Mouse (Mus musculus): ENCODE data around the gene Kansl3. TPM values are rescaled to one million over a fixed set of nuclear protein-coding genes. Genes with fewer than 3 reads are reported as not detected.

The Kansl3 gene
- total and polyA plus RNA-seq, 3 experiments, result 35.4 to 52.8 (median 49.7) TPM

GRCm38 (mm10) chr1:36300486-36300885, 68.5 kb downstream of the Kansl3 start:
- no peaks in the 10 kb centered on the region for H3K79me2 ChIP-seq (replicated peaks; ENCODE audit: control insufficient read depth, insufficient read depth, low read length)
- no peak for DNase-seq
- H3K4me1 ChIP-seq (ENCODE audit: control insufficient read depth, insufficient read depth, low read length), result no peaks in the 10 kb centered on the region
- TF ChIP-seq POLR2A (IDR thresholded peaks at IDR 0.05; ENCODE audit: insufficient read depth, low read depth, low read length) (no peak), EP300 (IDR thresholded peaks at IDR 0.05; ENCODE audit: insufficient read depth, low read depth, low read length) (no peak), CTCF (IDR thresholded peaks at IDR 0.05) (no peak)
- H3K27ac ChIP-seq, result no peak overlapping the region
- no peak overlapping the region for H3K9ac ChIP-seq (ENCODE audit: low read depth, low read length)
- no peaks in the 10 kb centered on the region for H3K27me3 ChIP-seq (ENCODE audit: control insufficient read depth, insufficient read depth, low read length)
- H3K4me3 ChIP-seq, result no peak overlapping the region
- H3K36me3 ChIP-seq (ENCODE audit: control insufficient read depth, insufficient read depth, low read length), result no peaks in the 10 kb centered on the region
- intact Hi-C loops (cut with DNase I), result no loop called here
- WGBS, result 96% methylated on average over 6 of the region's 6 CpGs

GRCm38 (mm10) chr1:36299676-36300075, 69.3 kb downstream of the Kansl3 start:
- Histone ChIP-seq H3K4me1 (ENCODE audit: control insufficient read depth, insufficient read depth, low read length) (no peaks in the 10 kb centered on the region), H3K9ac (ENCODE audit: low read depth, low read length) (no peak overlapping the region), H3K27ac (no peak overlapping the region), H3K4me3 (no peak overlapping the region), H3K27me3 (ENCODE audit: control insufficient read depth, insufficient read depth, low read length) (no peaks in the 10 kb centered on the region), H3K36me3 (ENCODE audit: control insufficient read depth, insufficient read depth, low read length) (no peaks in the 10 kb centered on the region), H3K79me2 (replicated peaks; ENCODE audit: control insufficient read depth, insufficient read depth, low read length) (no peaks in the 10 kb centered on the region)
- 72% methylated on average over 2 of the region's 2 CpGs for WGBS
- DNase-seq, result no peak
- intact Hi-C loops (cut with DNase I), result no loop called here
- TF ChIP-seq EP300 (IDR thresholded peaks at IDR 0.05; ENCODE audit: insufficient read depth, low read depth, low read length), result no peak
- TF ChIP-seq CTCF (IDR thresholded peaks at IDR 0.05), result no peak
- TF ChIP-seq POLR2A (IDR thresholded peaks at IDR 0.05; ENCODE audit: insufficient read depth, low read depth, low read length), result no peak

- Histone ChIP-seq H3K27ac (no peak overlapping the region), H3K36me3 (ENCODE audit: control insufficient read depth, insufficient read depth, low read length) (no peaks in the 10 kb centered on the region), H3K9ac (ENCODE audit: low read depth, low read length) (no peak overlapping the region), H3K4me3 (no peak overlapping the region), H3K4me1 (ENCODE audit: control insufficient read depth, insufficient read depth, low read length) (no peaks in the 10 kb centered on the region), H3K27me3 (ENCODE audit: control insufficient read depth, insufficient read depth, low read length) (no peaks in the 10 kb centered on the region), H3K79me2 (replicated peaks; ENCODE audit: control insufficient read depth, insufficient read depth, low read length) (no peaks in the 10 kb centered on the region)
- TF ChIP-seq EP300 (IDR thresholded peaks at IDR 0.05; ENCODE audit: insufficient read depth, low read depth, low read length), result no peak
- no peak for TF ChIP-seq CTCF (IDR thresholded peaks at IDR 0.05)
- TF ChIP-seq POLR2A (IDR thresholded peaks at IDR 0.05; ENCODE audit: insufficient read depth, low read depth, low read length), result no peak
- 51% methylated on average over 13 of the region's 13 CpGs for WGBS
- no peak for DNase-seq
- intact Hi-C loops (cut with DNase I), result no loop called here
These were observed 69.9 kb downstream of the Kansl3 start for GRCm38 (mm10) chr1:36299126-36299525.

- H3K4me1 ChIP-seq (ENCODE audit: control insufficient read depth, insufficient read depth, low read length), result no peaks in the 10 kb centered on the region
- H3K79me2 ChIP-seq (replicated peaks; ENCODE audit: control insufficient read depth, insufficient read depth, low read length), result no peaks in the 10 kb centered on the region
- intact Hi-C loops (cut with DNase I), result no loop called here
- H3K4me3 ChIP-seq, result no peak overlapping the region
- no peak for DNase-seq
- no peaks in the 10 kb centered on the region for H3K27me3 ChIP-seq (ENCODE audit: control insufficient read depth, insufficient read depth, low read length)
- no peak overlapping the region for H3K9ac ChIP-seq (ENCODE audit: low read depth, low read length)
- TF ChIP-seq EP300 (IDR thresholded peaks at IDR 0.05; ENCODE audit: insufficient read depth, low read depth, low read length) (no peak), POLR2A (IDR thresholded peaks at IDR 0.05; ENCODE audit: insufficient read depth, low read depth, low read length) (no peak), CTCF (IDR thresholded peaks at IDR 0.05) (no peak)
- H3K27ac ChIP-seq, result no peak overlapping the region
- WGBS, result 79% methylated on average over 4 of the region's 4 CpGs
- H3K36me3 ChIP-seq (ENCODE audit: control insufficient read depth, insufficient read depth, low read length), result no peaks in the 10 kb centered on the region
These were observed 70.9 kb downstream of the Kansl3 start for GRCm38 (mm10) chr1:36298107-36298506.

GRCm38 (mm10) chr1:36296466-36297149, 72.4 kb downstream of the Kansl3 start:
- Histone ChIP-seq H3K9ac (ENCODE audit: low read depth, low read length) (no peak overlapping the region), H3K27ac (no peak overlapping the region), H3K36me3 (ENCODE audit: control insufficient read depth, insufficient read depth, low read length) (no peaks in the 10 kb centered on the region), H3K4me1 (ENCODE audit: control insufficient read depth, insufficient read depth, low read length) (no peaks in the 10 kb centered on the region), H3K79me2 (replicated peaks; ENCODE audit: control insufficient read depth, insufficient read depth, low read length) (no peaks in the 10 kb centered on the region), H3K4me3 (no peak overlapping the region), H3K27me3 (ENCODE audit: control insufficient read depth, insufficient read depth, low read length) (no peaks in the 10 kb centered on the region)
- intact Hi-C loops (cut with DNase I), result no loop called here
- WGBS, result 61% methylated on average over 9 of the region's 9 CpGs
- TF ChIP-seq POLR2A (IDR thresholded peaks at IDR 0.05; ENCODE audit: insufficient read depth, low read depth, low read length) (no peak), CTCF (IDR thresholded peaks at IDR 0.05) (no peak), EP300 (IDR thresholded peaks at IDR 0.05; ENCODE audit: insufficient read depth, low read depth, low read length) (no peak)
- no peak for DNase-seq

GRCm38 (mm10) chr1:36294402-36294801, 74.6 kb downstream of the Kansl3 start:
- H3K27ac ChIP-seq, result no peak overlapping the region
- TF ChIP-seq POLR2A (IDR thresholded peaks at IDR 0.05; ENCODE audit: insufficient read depth, low read depth, low read length), result no peak
- no peak for TF ChIP-seq EP300 (IDR thresholded peaks at IDR 0.05; ENCODE audit: insufficient read depth, low read depth, low read length)
- TF ChIP-seq CTCF (IDR thresholded peaks at IDR 0.05), result no peak
- H3K4me1 ChIP-seq (ENCODE audit: control insufficient read depth, insufficient read depth, low read length), result no peaks in the 10 kb centered on the region
- no peaks in the 10 kb centered on the region for H3K27me3 ChIP-seq (ENCODE audit: control insufficient read depth, insufficient read depth, low read length)
- DNase-seq, result no peak
- no peak overlapping the region for H3K9ac ChIP-seq (ENCODE audit: low read depth, low read length)
- intact Hi-C loops (cut with DNase I), result no loop called here
- 76% methylated on average over 3 of the region's 3 CpGs for WGBS
- no peaks in the 10 kb centered on the region for H3K36me3 ChIP-seq (ENCODE audit: control insufficient read depth, insufficient read depth, low read length)
- no peak overlapping the region for H3K4me3 ChIP-seq
- H3K79me2 ChIP-seq (replicated peaks; ENCODE audit: control insufficient read depth, insufficient read depth, low read length), result no peaks in the 10 kb centered on the region
